ENCODE assay signal across 8 mouse cellular contexts in genomic region chr16:44138979-44139535, GRCm38 (mm10). TPM values are rescaled to one million over a fixed set of nuclear protein-coding genes. Genes with fewer than 3 reads are reported as not detected.
DNase-seq lines count a peak whose midpoint lies in the region; ATAC-seq and TF ChIP-seq lines count a peak whose summit lies in the region.

No protein-coding gene starts in this region.

- peak overlapping the region; percentile 96 for H3K27ac ChIP-seq in hindbrain, embryonic 13.5 days

- DNase-seq in Patski (ENCODE audit: low read depth, low spot score), result peak; percentile 83
- DNase-seq in cerebellum, postnatal 14 days, result peak; percentile 90 to 93
- DNase-seq in frontal cortex, postnatal 14 days (ENCODE audit: low spot score in 2 of 2), result peak; percentile 86 to 87
- DNase-seq in layer of hippocampus, postnatal 25 days (ENCODE audit: extremely low spot score in 1 of 2, low spot score in 1 of 2), result peak; percentile 72 to 86
- peak; percentile 95 for DNase-seq in lung, postnatal 25 days (ENCODE audit: low spot score)
- peak; percentile 95 for DNase-seq in retina, embryonic 14.5 days (ENCODE audit: low spot score)
- peak; percentile 86 for DNase-seq in thymus, postnatal 4 days

- POLR2A ChIA-PET in Patski (lab: Charles Lee), result interaction anchor here (1.2 kb wide), 1 partner anchor 33 kb away, joined by 3 read pairs; no protein-coding TSS in a partner anchor

- CTCF ChIA-PET in Patski (lab: Charles Lee), result interaction anchor here (1.0 to 1.5 kb wide), 2 partner anchors 20 to 87 kb away, joined by 3 read pairs; no protein-coding TSS in a partner anchor

- in situ Hi-C loops in Patski (cut with MboI; ENCODE audit: low pct_unique_long_range_greater_than_20kb), result loop anchor here (25.0 kb wide), 1 partner anchor 1023 kb away; the partner anchor contains the start of genes Atg3 and Slc35a5

- H3K9ac ChIP-seq in hindbrain, embryonic 13.5 days, result peak overlapping the region; percentile 97

- peak overlapping the region; percentile 94 for H3K4me2 ChIP-seq in hindbrain, embryonic 13.5 days

- TF ChIP-seq CTCF in Patski (IDR thresholded peaks at IDR 0.05), result no peak

- WGBS in hindbrain, embryonic 13.5 days, result under 1% methylated on average over 25 of the region's 25 CpGs

- peaks cover 22% of the 10 kb centered on the region for H3K4me1 ChIP-seq in hindbrain, embryonic 13.5 days (replicated peaks)

- peak; percentile 87 for ATAC-seq in Patski
- peak; percentile 91 for ATAC-seq in hindbrain, embryonic 13.5 days (ENCODE audit: low FRiP score)

- peak overlapping the region; percentile 96 for H3K4me3 ChIP-seq in hindbrain, embryonic 13.5 days

- H3K9me3 ChIP-seq in hindbrain, embryonic 13.5 days, result no peaks in the 10 kb centered on the region

- no peaks in the 10 kb centered on the region for H3K27me3 ChIP-seq in Patski
- no peaks in the 10 kb centered on the region for H3K27me3 ChIP-seq in hindbrain, embryonic 13.5 days

- H3K36me3 ChIP-seq in hindbrain, embryonic 13.5 days, result no peaks in the 10 kb centered on the region

RNA-seq across cellular contexts. Expression of gene Atp6v1a, which starts 0.4 kb away (rescaled TPM):
- polyA plus RNA-seq in Patski (2021), result 125 TPM
- polyA plus RNA-seq in hindbrain, embryonic 13.5 days (2015; fragmentation: Nextera tagmentation; extraction: Ambion mirVana), result 93.6 and 97.9 TPM in 2 replicates
- total RNA-seq in layer of hippocampus, postnatal 25 days (2021), result 100 to 1,000 TPM; 546 to 614 TPM

RNA-seq across cellular contexts. Expression of gene Naa50, which starts 0.6 kb away (rescaled TPM):
- 73.3 TPM for polyA plus RNA-seq in Patski (2021)
- 60.6 and 65.8 TPM in 2 replicates for polyA plus RNA-seq in hindbrain, embryonic 13.5 days (2015; fragmentation: Nextera tagmentation; extraction: Ambion mirVana)
- total RNA-seq in layer of hippocampus, postnatal 25 days (2021), result 10 to 100 TPM; 55.9 to 56.1 TPM

RNA-seq across cellular contexts. Expression of gene Usf3, which starts 34.0 kb away (rescaled TPM):
- polyA plus RNA-seq in Patski (2021), result 10.2 TPM
- polyA plus RNA-seq in hindbrain, embryonic 13.5 days (2015; fragmentation: Nextera tagmentation; extraction: Ambion mirVana), result 2.6 and 2.9 TPM in 2 replicates
- total RNA-seq in layer of hippocampus, postnatal 25 days (2021), result 10 to 100 TPM; 34.2 to 44.2 TPM

Comparison
In these comparisons a context has a peak if more than half of its experiments do, and no peak if none do; other contexts are left out.
1. Peak in every context shown above with its lines: DNase-seq, ATAC-seq, H3K4me3 ChIP-seq and H3K27ac ChIP-seq.